Mouse (Mus musculus) cerebellum, postnatal 25 days (tissue): Measurements from ENCODE around the gene Zfyve28.
A peak's percentile ranks its signal among the peaks of the same experiment; 100 is the strongest.

ENCODE experiments used
- DNase-seq, 2 experiments: peaks; one replicate each; pipeline ENCODE4 v3.0.0; 2021; ENCODE audit warnings: mixed read lengths in 2 of 2

The Zfyve28 gene

DNA sequence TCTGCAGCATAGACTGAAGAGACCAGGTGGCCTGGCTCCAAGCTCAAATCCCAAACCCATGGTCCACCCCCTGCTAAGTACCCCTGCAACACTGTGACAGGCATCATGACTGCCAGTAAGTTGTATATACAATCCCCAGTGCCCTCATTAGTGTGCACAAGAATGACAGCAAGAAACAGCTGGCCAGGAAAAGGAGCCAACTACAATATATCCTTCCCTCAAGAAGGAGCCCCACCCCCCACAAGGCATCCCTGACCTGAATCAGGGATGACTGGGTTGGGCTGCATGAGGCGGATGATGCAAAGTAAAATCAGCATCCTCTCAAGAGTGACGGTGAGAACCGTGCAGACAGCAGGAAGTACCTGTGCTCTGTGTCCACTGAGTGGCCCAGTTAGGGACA lies 38.2 kb downstream of the Zfyve28 start:
- DNase-seq: peak in 1 of 2 experiments; percentile 52

DNA sequence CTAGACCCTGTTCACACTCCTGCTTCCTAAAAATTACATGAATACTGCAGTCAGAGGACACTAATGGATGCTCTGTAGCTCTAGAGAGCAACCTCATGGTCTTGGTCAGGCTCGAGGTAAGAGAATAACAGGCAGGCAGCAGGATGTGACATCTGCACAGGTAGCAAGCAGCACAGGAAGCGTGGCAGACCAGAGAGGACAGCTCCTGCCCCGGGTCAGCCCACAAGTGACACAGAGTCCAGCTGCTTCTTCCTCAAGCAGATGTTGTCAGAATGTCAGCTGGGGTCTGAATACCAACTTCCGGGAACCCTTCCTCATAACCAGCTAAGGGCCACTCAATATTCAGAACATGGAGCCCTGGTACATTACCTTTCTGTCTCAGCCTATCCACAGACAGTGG lies 39.1 kb downstream of the Zfyve28 start:
- DNase-seq: peak in 1 of 2 experiments; percentile 21

GRCm38 (mm10) chr5:34246443-34246842 lies 41.8 kb downstream of the Zfyve28 start:
- DNase-seq: peak; percentile 55 to 56

GRCm38 (mm10) chr5:34243062-34243461 lies 45.2 kb downstream of the Zfyve28 start:
- peak; percentile 21 to 34 for DNase-seq

GRCm38 (mm10) chr5:34242224-34242963 lies 45.9 kb downstream of the Zfyve28 start:
- peak; percentile 52 to 59 for DNase-seq

DNA sequence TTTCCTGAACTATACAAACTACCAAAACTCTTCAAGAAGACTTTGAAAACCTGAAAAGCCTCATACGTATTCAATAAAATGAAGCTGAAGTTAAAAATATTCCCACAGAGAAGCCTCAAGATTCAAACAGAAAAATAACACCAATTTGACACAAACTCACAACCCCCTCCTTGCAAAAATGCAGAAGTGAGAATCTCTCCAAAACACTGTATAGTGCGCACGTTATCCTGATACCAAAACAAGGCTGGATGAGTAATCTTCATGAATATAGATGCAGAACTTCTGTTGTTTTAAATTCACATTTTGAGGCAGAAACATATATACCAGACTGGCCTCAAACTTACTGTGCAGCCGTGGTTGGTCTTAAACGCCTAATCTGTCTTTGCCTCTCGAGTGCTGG lies 49.8 kb downstream of the Zfyve28 start:
- no peak for DNase-seq

- DNase-seq: peak; percentile 29 to 64
Observed at GRCm38 (mm10) chr5:34235898-34236420, 52.3 kb downstream of the Zfyve28 start.

- DNase-seq: peak; percentile 42 to 60
Observed at GRCm38 (mm10) chr5:34235056-34235455, 53.2 kb downstream of the Zfyve28 start.

GRCm38 (mm10) chr5:34233221-34233515 lies 55.1 kb downstream of the Zfyve28 start:
- DNase-seq: peak in 1 of 2 experiments; percentile 41

DNA sequence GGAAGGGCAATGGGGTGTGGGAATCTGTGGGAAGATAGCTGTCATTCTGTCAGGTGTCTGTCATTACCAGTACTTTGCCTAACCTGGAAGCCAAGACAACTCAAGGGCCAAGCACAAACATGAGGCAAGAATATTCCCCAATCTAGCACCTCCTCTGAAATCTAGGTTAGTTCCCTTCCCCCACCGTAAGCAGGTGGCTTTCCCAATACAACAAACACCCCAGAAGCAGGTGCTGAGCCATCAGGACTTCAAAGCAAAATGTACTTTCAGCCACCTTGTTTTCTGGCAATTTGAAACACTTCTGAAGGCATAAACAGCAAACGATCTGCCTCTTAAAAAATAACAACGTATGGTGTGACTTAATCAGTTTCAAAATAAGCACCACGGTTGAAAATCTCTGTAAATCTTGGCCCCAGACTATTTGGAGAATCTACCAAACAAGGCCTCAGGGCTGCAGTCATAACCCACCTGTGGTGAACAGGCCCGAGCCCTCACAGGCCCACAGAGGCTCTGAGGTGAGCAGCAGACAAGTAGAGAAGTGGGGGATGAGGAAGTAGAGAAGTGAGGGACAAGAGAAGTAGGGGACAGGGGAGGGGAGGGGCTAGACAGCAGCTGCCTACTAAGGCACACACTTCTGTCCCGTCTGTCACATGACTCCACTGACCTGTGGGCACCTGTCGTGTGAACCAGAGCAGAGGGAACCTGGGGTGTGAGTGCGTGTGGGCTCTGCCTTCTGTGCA lies 55.6 kb downstream of the Zfyve28 start:
- peak in 1 of 2 experiments; percentile 37 for DNase-seq

DNA sequence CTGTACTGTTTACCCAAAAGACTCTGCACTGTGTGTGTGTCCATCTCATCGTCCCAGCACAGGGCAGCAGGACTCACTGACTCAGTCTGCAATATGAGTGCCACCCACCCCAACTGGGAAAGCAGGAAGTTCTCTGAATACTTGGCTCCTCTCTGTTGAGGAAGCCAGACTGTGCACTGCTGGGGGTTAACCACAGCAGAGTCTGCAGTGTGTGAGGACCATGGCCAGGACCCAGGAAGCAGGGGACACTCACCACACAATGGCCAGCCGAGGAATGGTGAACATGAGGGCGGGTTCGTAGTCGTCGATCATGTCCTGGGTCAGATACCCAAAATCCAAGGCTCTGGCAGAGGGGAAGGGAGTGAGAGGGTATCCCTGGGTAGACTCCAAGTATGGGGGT lies 56.3 kb downstream of the Zfyve28 start:
- DNase-seq: peak; percentile 30 to 35

DNA sequence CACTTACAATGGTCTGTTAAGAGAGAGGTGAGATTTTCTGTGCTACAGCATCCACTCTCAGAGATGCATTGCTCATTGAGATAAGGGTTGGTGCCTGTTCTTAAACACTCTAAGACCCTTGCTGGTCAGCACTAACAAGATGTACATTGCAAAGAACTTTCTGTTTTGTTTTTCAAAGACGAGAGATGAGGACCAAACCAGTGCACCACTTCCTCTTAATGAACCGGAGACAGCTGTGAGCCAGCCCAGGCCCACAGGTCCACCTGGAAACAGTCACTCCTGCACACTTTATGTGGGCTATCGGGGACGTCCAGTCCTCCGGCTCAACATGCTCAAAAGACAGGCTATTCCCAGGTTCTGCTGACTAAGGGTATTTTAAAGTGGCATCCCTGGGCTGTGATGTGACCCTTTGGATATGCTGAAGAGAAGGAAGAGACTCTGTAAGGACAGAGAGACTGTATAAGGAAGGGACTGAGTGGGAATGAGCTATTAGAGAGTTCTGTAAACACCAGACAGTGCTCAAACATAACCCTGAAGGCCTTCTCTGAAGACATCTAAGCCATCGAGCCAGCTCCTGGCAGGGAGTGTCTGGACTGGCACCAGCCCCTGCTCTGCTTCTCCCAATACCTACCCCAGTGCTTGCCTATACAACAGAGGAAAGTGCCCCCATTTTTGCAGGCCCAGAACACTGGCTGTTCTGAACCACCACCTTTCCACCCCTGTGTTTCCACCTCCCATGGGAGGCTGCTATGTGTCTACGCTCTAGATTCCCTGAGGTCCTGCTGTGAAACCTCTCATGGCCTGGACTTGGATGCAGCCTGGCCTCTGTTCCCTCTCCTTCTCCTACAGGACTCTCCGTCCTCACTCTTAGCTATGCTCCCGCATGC lies 57.4 kb downstream of the Zfyve28 start:
- DNase-seq: peak; percentile 61 to 63

GRCm38 (mm10) chr5:34229503-34229902 lies 58.7 kb downstream of the Zfyve28 start:
- no peak for DNase-seq

DNA sequence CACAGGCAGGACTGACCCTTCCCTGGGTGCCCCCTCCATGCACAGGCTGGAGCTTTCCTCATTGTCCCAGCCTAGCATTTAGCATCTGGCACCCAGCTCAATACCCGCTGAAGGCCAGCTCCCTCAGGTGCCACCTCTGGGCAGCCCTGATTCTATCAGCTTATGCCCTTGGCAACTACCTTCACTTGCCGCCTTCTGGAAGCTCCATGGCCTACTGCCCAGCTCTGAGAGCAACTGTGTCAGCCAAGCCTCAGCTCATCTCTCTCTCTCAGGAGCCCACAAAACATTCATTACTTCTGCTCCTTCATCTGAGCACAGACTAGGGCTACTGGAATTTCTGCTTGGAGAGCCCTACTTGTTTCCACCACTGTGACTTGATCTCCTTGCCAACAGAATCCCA lies 62.7 kb downstream of the Zfyve28 start:
- peak; percentile 73 to 84 for DNase-seq

DNA sequence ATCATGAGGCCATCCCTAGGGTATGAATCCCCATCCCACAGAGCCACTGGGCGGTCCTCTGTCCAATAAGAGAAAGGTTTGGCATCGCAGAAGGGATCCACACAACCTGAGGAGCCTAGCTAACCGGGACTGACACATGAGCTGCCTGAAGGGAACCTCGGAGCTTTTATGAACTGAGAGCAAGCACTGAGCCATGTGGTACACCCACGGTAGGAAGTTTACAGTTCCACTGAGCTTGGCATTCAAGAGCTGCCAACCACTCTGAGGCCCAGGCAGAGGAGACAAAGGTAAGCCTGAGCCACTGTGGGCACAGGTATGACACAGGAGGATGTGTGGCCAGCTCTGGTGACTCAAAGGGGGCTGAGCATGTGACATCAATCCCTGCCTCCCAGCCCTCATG lies 63.7 kb downstream of the Zfyve28 start:
- peak in 1 of 2 experiments; percentile 18 for DNase-seq

DNA sequence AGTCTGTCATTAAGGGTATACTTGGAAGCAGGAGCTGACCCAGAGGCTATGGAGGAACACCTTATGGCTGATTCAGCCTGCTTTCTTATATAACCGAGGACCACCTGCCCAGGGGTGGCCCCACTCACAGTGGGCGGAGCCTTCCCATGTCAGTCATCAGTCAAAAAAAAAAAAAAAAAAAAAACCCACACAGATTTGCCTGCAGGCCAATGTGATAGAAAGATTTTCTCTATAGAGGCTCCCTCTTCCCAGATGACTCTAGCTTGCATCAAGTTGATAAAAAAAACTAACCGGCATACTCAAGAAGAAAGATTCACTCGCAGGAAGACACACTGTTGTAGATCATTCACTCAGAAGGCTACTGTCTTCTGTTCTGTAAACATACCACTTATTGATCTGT lies 68.2 kb downstream of the Zfyve28 start:
- no peak for DNase-seq

DNA sequence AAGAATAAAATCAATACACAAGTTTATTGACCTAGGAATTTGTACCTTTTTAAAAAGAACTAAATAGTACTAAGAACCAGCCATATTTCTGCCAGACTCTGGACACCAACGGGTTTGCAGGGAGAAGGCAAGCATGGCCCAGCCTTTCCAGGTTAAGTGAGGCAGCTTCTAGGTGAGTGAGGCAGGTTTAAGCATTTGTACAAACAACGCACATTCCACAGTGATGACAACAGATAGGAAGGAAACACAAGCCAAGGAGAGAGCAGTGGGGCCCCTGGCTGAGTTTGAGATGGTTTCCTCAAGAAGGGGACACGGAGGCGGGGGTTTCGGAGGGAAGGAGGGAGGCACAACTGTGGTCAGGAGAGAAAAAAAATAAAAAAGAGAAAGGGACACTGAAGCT lies 69.6 kb downstream of the Zfyve28 start:
- DNase-seq: no peak

GRCm38 (mm10) chr5:34217756-34218155 lies 70.5 kb downstream of the Zfyve28 start:
- peak in 1 of 2 experiments; percentile 18 for DNase-seq

DNA sequence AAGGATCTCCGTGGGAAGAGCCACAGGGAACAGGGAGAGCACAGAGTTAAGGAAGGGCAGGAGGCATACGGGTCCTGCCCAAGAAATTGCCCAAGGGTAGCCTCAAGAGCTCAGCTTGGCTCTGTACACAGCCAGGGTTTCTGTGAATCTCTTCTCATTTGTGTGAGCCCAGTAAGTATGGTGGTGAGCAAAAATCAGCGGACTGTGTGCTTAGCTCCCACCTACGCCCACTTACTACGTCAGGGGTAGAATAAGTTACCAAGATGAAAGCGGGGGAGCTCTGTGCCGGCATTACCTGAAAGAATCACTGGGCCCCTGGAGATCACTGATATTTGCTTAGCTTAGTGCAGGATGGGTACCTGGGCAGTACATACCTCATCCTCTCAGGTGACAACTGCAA lies 72.2 kb downstream of the Zfyve28 start:
- DNase-seq: no peak

DNA sequence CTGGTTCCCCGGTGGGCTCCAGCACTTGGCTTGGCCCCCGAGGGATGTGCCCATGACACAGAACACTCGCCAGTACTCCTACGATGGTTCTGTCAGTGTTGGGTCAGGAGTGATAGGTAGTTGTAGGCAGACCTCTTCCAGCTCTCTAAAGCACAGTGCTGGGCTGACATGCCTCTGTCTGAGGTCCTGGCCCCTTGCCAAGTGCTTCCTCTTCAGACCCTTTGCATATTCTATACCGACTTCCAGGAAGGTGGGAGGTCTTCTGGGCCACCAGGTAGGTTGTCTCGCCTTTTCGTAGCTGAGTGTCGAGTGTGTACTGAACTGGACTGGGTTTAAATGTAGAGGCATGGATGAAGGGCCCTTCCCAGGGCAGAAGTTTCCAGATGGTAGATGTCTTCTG lies 74.6 kb downstream of the Zfyve28 start:
- DNase-seq: peak; percentile 29 to 50

DNA sequence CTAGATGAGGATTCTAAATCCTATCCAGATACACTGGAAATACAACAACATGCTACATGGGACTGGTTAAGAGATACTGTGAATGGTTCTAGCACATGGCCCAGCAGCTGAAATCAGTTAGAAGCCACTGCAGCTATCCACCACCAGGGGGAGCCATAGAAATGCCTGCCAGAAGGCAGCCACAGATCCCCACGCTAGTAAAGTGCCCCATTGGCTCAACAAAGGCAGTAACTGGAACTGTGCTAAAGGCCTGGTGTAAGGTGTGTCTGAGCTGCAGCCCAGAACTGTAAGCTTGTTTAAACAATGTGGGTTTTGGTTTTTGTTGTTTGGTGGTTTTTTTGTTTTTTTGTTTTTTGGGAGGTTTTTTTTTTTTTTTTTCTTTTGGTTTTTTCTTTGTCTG lies 78.0 kb downstream of the Zfyve28 start:
- peak; percentile 82 to 87 for DNase-seq

DNA sequence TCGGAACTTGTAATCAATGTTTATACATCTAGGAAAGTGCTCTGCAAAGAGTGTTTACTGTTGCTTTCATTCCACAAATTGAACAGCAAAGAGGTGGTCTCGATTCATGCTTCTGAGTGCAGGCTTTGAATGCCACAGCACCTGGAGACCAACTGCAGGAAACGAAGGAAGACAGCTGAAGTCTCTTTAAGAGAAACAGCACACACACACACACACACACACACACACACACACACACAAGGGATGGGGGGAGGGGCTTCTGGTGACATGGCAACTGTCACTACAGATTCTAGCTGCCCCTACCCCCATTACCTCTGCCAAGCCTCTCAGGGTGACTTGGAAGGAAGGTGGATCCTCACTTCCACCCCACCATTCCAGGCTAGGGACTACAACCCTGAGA lies 80.7 kb downstream of the Zfyve28 start:
- DNase-seq: peak in 1 of 2 experiments; percentile 27

DNA sequence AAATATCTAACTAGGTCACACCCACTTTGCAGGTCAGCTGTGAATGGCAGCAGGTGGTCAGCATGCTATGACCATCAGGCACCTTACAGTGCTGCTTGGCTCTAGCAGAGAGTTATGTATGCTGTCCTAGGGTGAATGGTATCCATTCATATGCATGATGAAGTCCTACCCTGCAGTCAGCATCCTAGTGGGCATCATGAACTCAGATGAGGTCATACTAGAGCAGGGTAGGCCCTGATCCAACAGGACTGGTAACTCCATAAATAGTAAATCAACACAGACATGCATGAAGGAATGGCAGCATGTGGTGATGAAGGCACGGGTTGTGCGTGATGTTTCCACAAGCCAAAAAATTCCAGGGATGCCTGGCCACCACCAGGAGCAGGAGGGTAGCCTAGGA lies 82.5 kb downstream of the Zfyve28 start:
- DNase-seq: peak; percentile 64 to 68
